8 mouse cellular contexts compared by ENCODE assay signal in the genomic region with DNA sequence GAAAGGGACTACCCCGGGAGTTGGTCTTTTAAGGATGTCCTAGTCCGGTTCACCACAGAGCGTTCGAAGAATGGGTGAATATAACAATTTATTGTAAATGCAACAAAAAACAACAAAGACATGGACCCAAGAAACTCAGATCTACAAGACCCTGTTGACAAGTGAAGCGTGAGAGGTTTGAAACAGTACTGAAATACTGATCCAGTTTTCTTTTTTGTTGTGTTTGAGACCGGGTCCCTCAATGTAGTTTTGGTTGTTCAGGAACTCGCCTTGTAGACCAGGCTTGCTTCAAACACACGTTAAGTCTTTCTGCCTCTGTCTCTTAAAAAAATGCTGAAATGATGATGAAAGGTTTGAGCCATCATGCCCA. TPM values are rescaled to one million over a fixed set of nuclear protein-coding genes. Genes with fewer than 3 reads are reported as not detected.
DNase-seq lines count a peak whose midpoint lies in the region; ATAC-seq and TF ChIP-seq lines count a peak whose summit lies in the region.

No protein-coding gene starts in this region.

- no peak for TF ChIP-seq EP300 in stomach, postnatal 0 days (optimal IDR thresholded peaks at IDR 0.05)

- peak overlapping the region; percentile 95 for H3K9ac ChIP-seq in limb, embryonic 14.5 days (ENCODE audit: low read depth, low read length, severe bottlenecking)
- peak overlapping the region; percentile 71 for H3K9ac ChIP-seq in stomach, postnatal 0 days (ENCODE audit: low read length)

- 22% methylated on average over 8 of the region's 8 CpGs for WGBS in cerebellum, adult 2 months
- 16% methylated on average over 8 of the region's 8 CpGs for WGBS in spleen, adult 2 months
- WGBS in limb, embryonic 14.5 days = 18% methylated on average over 8 of the region's 8 CpGs
- 12% methylated on average over 8 of the region's 8 CpGs for WGBS in stomach, postnatal 0 days

- peak overlapping the region; percentile 82 for H3K4me2 ChIP-seq in limb, embryonic 14.5 days (replicated peaks; ENCODE audit: low read depth, low read length, severe bottlenecking)
- H3K4me2 ChIP-seq in stomach, postnatal 0 days (replicated peaks; ENCODE audit: low read depth) = peak overlapping the region; percentile 83

- no peak for DNase-seq in cerebellum, adult 2 months
- no peak for DNase-seq in cerebellum, postnatal 25 days
- no peak for DNase-seq in spleen, adult 2 months (ENCODE audit: low read depth in 1 of 2, low spot score in 2 of 2)
- no peak for DNase-seq in spleen, adult 18-20 months
- DNase-seq in limb, embryonic 14.5 days (ENCODE audit: low spot score) = no peak
- no peak for DNase-seq in stomach, postnatal 0 days (ENCODE audit: low spot score)
- no peak for DNase-seq in gastrocnemius, postnatal 25 days

- TF ChIP-seq CTCF in cerebellum, adult 2 months (IDR thresholded peaks at IDR 0.05; ENCODE audit: borderline replicate concordance, insufficient read depth, low read depth, low read length) = no peak
- no peak for TF ChIP-seq CTCF in spleen, adult 2 months (IDR thresholded peaks at IDR 0.05; ENCODE audit: extremely low read depth, insufficient read depth, insufficient read length, insufficient replicate concordance)
- no peak for TF ChIP-seq CTCF in stomach, postnatal 0 days (IDR thresholded peaks at IDR 0.05; ENCODE audit: low read depth)

- no peaks in the 10 kb centered on the region for H3K4me1 ChIP-seq in cerebellum, adult 2 months (ENCODE audit: control insufficient read depth, insufficient read depth, low read length)
- H3K4me1 ChIP-seq in spleen, adult 2 months (ENCODE audit: control insufficient read depth, insufficient read depth, insufficient read length) = peaks cover 2% of the 10 kb centered on the region; the same call in 1 of the 2 replicates
- H3K4me1 ChIP-seq in limb, embryonic 14.5 days (ENCODE audit: control insufficient read depth, insufficient read depth, low read length) = peaks cover 7% of the 10 kb centered on the region; the same call in 1 of the 2 replicates
- H3K4me1 ChIP-seq in stomach, postnatal 0 days (replicated peaks; ENCODE audit: control insufficient read depth, insufficient read depth) = no peaks in the 10 kb centered on the region

- no peak for TF ChIP-seq POLR2A in cerebellum, adult 2 months (IDR thresholded peaks at IDR 0.05; ENCODE audit: borderline replicate concordance, insufficient read depth, low read length)
- no peak for TF ChIP-seq POLR2A in spleen, adult 2 months (IDR thresholded peaks at IDR 0.05; ENCODE audit: low read depth, low read length)
- no peak for TF ChIP-seq POLR2A in limb, embryonic 14.5 days (IDR thresholded peaks at IDR 0.05; ENCODE audit: borderline replicate concordance, extremely low read depth, insufficient read depth, insufficient read length)

- no peak for ATAC-seq in limb, embryonic 14.5 days (ENCODE audit: low FRiP score, low read depth)
- ATAC-seq in stomach, postnatal 0 days (ENCODE audit: low FRiP score, low TSS enrichment) = no peak
- ATAC-seq in megakaryocyte-erythroid progenitor cell, adult 5-6 weeks (replicated peaks; ENCODE audit: low FRiP score, low TSS enrichment, poor library complexity, severe bottlenecking) = no peak

- no peaks in the 10 kb centered on the region for H3K27me3 ChIP-seq in cerebellum, adult 2 months (ENCODE audit: control insufficient read depth, insufficient read depth, low read length)
- no peaks in the 10 kb centered on the region for H3K27me3 ChIP-seq in spleen, adult 2 months (ENCODE audit: control insufficient read depth, insufficient read depth, low read length)
- no peaks in the 10 kb centered on the region for H3K27me3 ChIP-seq in limb, embryonic 14.5 days (ENCODE audit: control insufficient read depth, insufficient read depth, low read length)
- no peaks in the 10 kb centered on the region for H3K27me3 ChIP-seq in stomach, postnatal 0 days (ENCODE audit: control insufficient read depth, insufficient read depth, low read length)

- peak overlapping the region; percentile 99 for H3K4me3 ChIP-seq in cerebellum, adult 2 months (replicated peaks; ENCODE audit: insufficient read depth, low read depth, low read length)
- H3K4me3 ChIP-seq in spleen, adult 2 months (ENCODE audit: extremely low read depth, insufficient read depth, insufficient read length) = peak overlapping the region; percentile 67
- H3K4me3 ChIP-seq in limb, embryonic 14.5 days (replicated peaks; ENCODE audit: low read length) = peak overlapping the region; percentile 90
- H3K4me3 ChIP-seq in stomach, postnatal 0 days (ENCODE audit: low read depth, low read length) = peak overlapping the region; percentile 85

- no peaks in the 10 kb centered on the region for H3K9me3 ChIP-seq in limb, embryonic 14.5 days (ENCODE audit: control insufficient read depth, low read length)
- no peaks in the 10 kb centered on the region for H3K9me3 ChIP-seq in stomach, postnatal 0 days (ENCODE audit: control insufficient read depth, low read length)

- H3K27ac ChIP-seq in cerebellum, adult 2 months (ENCODE audit: insufficient read depth, low read length) = no peak overlapping the region
- H3K27ac ChIP-seq in spleen, adult 2 months (ENCODE audit: insufficient read depth, low read length) = peak overlapping the region; percentile 57
- H3K27ac ChIP-seq in limb, embryonic 14.5 days (replicated peaks; ENCODE audit: low read depth, low read length) = no peak overlapping the region
- peak overlapping the region; percentile 89 for H3K27ac ChIP-seq in stomach, postnatal 0 days (replicated peaks)

- H3K36me3 ChIP-seq in spleen, adult 2 months (ENCODE audit: control insufficient read depth, insufficient read depth, low read length) = peaks cover 21% of the 10 kb centered on the region
- peaks cover 39% of the 10 kb centered on the region for H3K36me3 ChIP-seq in limb, embryonic 14.5 days (ENCODE audit: control insufficient read depth, insufficient read depth, low read length)
- peaks cover 5% of the 10 kb centered on the region for H3K36me3 ChIP-seq in stomach, postnatal 0 days (ENCODE audit: control insufficient read depth, insufficient read depth, low read length)

RNA-seq across cellular contexts. Expression of gene Rps13, which starts 0.7 kb away (rescaled TPM):
- polyA plus RNA-seq in cerebellum, adult 2 months (2012; rRNA removed) = 480 TPM in 2 replicates
- 73.6 and 160 TPM in 2 replicates for polyA plus RNA-seq in spleen, adult 2 months (2012; rRNA removed)
- 952 and 1,380 TPM in 2 replicates for polyA plus RNA-seq in limb, embryonic 14.5 days (2012; rRNA removed)
- 930 and 1,010 TPM in 2 replicates for polyA plus RNA-seq in limb, embryonic 14.5 days (2014; fragmentation: Nextera tagmentation; extraction: Ambion mirVana)
- 609 and 626 TPM in 2 replicates for polyA plus RNA-seq in stomach, postnatal 0 days (2015; fragmentation: Nextera tagmentation; extraction: Ambion mirVana)
- 3,141 and 3,255 TPM in 2 replicates for total RNA-seq in megakaryocyte-erythroid progenitor cell, adult 5-6 weeks (2014; fragmentation: Nextera tagmentation)
- total RNA-seq in megakaryocyte-erythroid progenitor cell, adult 5-6 weeks (2017) = 4,519 and 5,406 TPM in 2 replicates
- total RNA-seq in gastrocnemius, postnatal 25 days (2021) = 100 to 1,000 TPM; 232 to 233 TPM

RNA-seq across cellular contexts. Expression of gene Plekha7, which starts 26.5 kb away (rescaled TPM):
- polyA plus RNA-seq in cerebellum, adult 2 months (2012; rRNA removed) = 13.5 and 13.8 TPM in 2 replicates
- polyA plus RNA-seq in spleen, adult 2 months (2012; rRNA removed) = 3.8 and 3.9 TPM in 2 replicates
- polyA plus RNA-seq in limb, embryonic 14.5 days (2012; rRNA removed) = 12.9 and 14.3 TPM in 2 replicates
- polyA plus RNA-seq in limb, embryonic 14.5 days (2014; fragmentation: Nextera tagmentation; extraction: Ambion mirVana) = 9.2 and 9.9 TPM in 2 replicates
- 10.1 and 11.7 TPM in 2 replicates for polyA plus RNA-seq in stomach, postnatal 0 days (2015; fragmentation: Nextera tagmentation; extraction: Ambion mirVana)
- 0.82 and 1.6 TPM in 2 replicates for total RNA-seq in megakaryocyte-erythroid progenitor cell, adult 5-6 weeks (2014; fragmentation: Nextera tagmentation)
- 0.42 and 0.72 TPM in 2 replicates for total RNA-seq in megakaryocyte-erythroid progenitor cell, adult 5-6 weeks (2017)
- 1 to 10 TPM; 1.4 to 1.7 TPM for total RNA-seq in gastrocnemius, postnatal 25 days (2021)

Comparison
In these comparisons a context has a peak if more than half of its experiments do, and no peak if none do; other contexts are left out.
1. H3K27ac ChIP-seq: peak in spleen, adult 2 months (single experiment) and stomach, postnatal 0 days (single experiment); none in cerebellum, adult 2 months (single experiment) and limb, embryonic 14.5 days (single experiment).
2. Peak in every context shown above with its lines, with median percentiles within 50 percentile points of each other: H3K4me3 ChIP-seq.